8 mouse cellular contexts compared by ENCODE assay signal in the genomic region with DNA sequence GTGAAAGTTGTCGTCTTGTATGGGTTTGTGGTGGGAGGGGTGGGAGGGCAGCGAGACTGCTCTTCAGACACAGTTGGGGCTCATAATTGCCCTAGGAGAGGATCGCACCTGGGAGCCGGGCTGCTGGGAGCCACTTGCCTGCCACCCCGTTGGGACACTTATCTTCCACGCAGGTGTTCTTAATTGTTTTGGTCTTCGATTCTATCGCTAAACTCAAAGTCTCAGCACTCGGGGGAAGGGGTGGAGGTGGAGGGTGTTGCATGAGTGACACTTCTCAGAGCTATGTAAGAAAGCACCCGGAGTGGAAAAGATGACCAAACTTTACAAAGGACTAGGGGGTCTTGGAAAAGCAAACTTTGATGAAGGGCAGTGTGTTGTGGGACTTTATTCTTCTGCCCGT. TPM values are rescaled to one million over a fixed set of nuclear protein-coding genes. Genes with fewer than 3 reads are reported as not detected.
A peak's percentile ranks its signal among the peaks of the same experiment; 100 is the strongest.
DNase-seq lines count a peak whose midpoint lies in the region; ATAC-seq lines count a peak whose summit lies in the region.

No protein-coding gene starts in this region.

- peak; percentile 45 to 49 for DNase-seq in B cell, adult 2 months
- DNase-seq in NIH3T3 (ENCODE audit: low read depth) = peak; percentile 45
- DNase-seq in midbrain, embryonic 10.5 days (ENCODE audit: low spot score) = peak; percentile 21
- DNase-seq in thymus, postnatal 14 days = peak; percentile 80
- DNase-seq in yolk sac, embryonic 10.5 days (ENCODE audit: low spot score) = no peak
- DNase-seq in frontal cortex, postnatal 10 days (ENCODE audit: low spot score in 2 of 2) = no peak

- H3K4me2 ChIP-seq in forebrain, embryonic 16.5 days (ENCODE audit: low read length) = peak overlapping the region; percentile 63
- peak overlapping the region; percentile 89 for H3K4me2 ChIP-seq in kidney, embryonic 15.5 days

- peaks cover 19% of the 10 kb centered on the region for H3K4me1 ChIP-seq in forebrain, embryonic 16.5 days (replicated peaks; ENCODE audit: control insufficient read depth, insufficient read depth, low read length)
- peaks cover 29% of the 10 kb centered on the region for H3K4me1 ChIP-seq in kidney, embryonic 15.5 days
- H3K4me1 ChIP-seq in midbrain, embryonic 10.5 days = peaks cover 36% of the 10 kb centered on the region

- peak overlapping the region; percentile 43 for H3K9ac ChIP-seq in forebrain, embryonic 16.5 days (replicated peaks; ENCODE audit: low read depth, low read length)
- peak overlapping the region; percentile 54 for H3K9ac ChIP-seq in kidney, embryonic 15.5 days

- under 1% methylated on average over 11 of the region's 11 CpGs for WGBS in forebrain, embryonic 16.5 days
- WGBS in kidney, embryonic 15.5 days = under 1% methylated on average over 11 of the region's 11 CpGs
- 0% methylated on average over 11 of the region's 11 CpGs for WGBS in midbrain, embryonic 10.5 days

- no peak overlapping the region for H3K27ac ChIP-seq in forebrain, embryonic 16.5 days (ENCODE audit: low read length)
- peak overlapping the region; percentile 45 for H3K27ac ChIP-seq in kidney, embryonic 15.5 days
- H3K27ac ChIP-seq in midbrain, embryonic 10.5 days (replicated peaks) = peak overlapping the region; percentile 74

- ATAC-seq in forebrain, embryonic 16.5 days = no peak
- ATAC-seq in kidney, embryonic 15.5 days (replicated peaks; ENCODE audit: low FRiP score) = no peak

- H3K4me3 ChIP-seq in forebrain, embryonic 16.5 days (replicated peaks; ENCODE audit: low read length) = peak overlapping the region; percentile 42
- peak overlapping the region; percentile 41 for H3K4me3 ChIP-seq in kidney, embryonic 15.5 days (replicated peaks)
- peak overlapping the region; percentile 56 for H3K4me3 ChIP-seq in midbrain, embryonic 10.5 days

- H3K36me3 ChIP-seq in forebrain, embryonic 16.5 days (ENCODE audit: control insufficient read depth, insufficient read depth) = no peaks in the 10 kb centered on the region
- H3K36me3 ChIP-seq in kidney, embryonic 15.5 days = no peaks in the 10 kb centered on the region
- H3K36me3 ChIP-seq in midbrain, embryonic 10.5 days = no peaks in the 10 kb centered on the region

- no peaks in the 10 kb centered on the region for H3K9me3 ChIP-seq in forebrain, embryonic 16.5 days (ENCODE audit: control insufficient read depth, low read length)
- H3K9me3 ChIP-seq in kidney, embryonic 15.5 days (replicated peaks) = no peaks in the 10 kb centered on the region
- no peaks in the 10 kb centered on the region for H3K9me3 ChIP-seq in midbrain, embryonic 10.5 days (replicated peaks)

- H3K27me3 ChIP-seq in forebrain, embryonic 16.5 days (replicated peaks; ENCODE audit: control insufficient read depth, insufficient read depth, low read length) = no peaks in the 10 kb centered on the region
- H3K27me3 ChIP-seq in kidney, embryonic 15.5 days = no peaks in the 10 kb centered on the region
- H3K27me3 ChIP-seq in midbrain, embryonic 10.5 days (ENCODE audit: low read depth, poor library complexity, severe bottlenecking) = peaks cover 19% of the 10 kb centered on the region

RNA-seq across cellular contexts. Expression of gene Cdkn1b, which starts 3.6 kb away (rescaled TPM):
- polyA plus RNA-seq in forebrain, embryonic 16.5 days (2015; fragmentation: Nextera tagmentation; extraction: Ambion mirVana) = 39.4 and 50.8 TPM in 2 replicates
- 15.9 and 17.6 TPM in 2 replicates for polyA plus RNA-seq in kidney, embryonic 15.5 days (2015; fragmentation: Nextera tagmentation; extraction: Ambion mirVana)
- 15.5 and 20.9 TPM in 2 replicates for polyA plus RNA-seq in midbrain, embryonic 10.5 days (2016; fragmentation: Nextera tagmentation; extraction: Ambion mirVana)

RNA-seq across cellular contexts. Expression of gene Gpr19, which starts 18.3 kb away (rescaled TPM):
- polyA plus RNA-seq in forebrain, embryonic 16.5 days (2015; fragmentation: Nextera tagmentation; extraction: Ambion mirVana) = 44.4 and 48.9 TPM in 2 replicates
- 11.0 and 12.3 TPM in 2 replicates for polyA plus RNA-seq in kidney, embryonic 15.5 days (2015; fragmentation: Nextera tagmentation; extraction: Ambion mirVana)
- polyA plus RNA-seq in midbrain, embryonic 10.5 days (2016; fragmentation: Nextera tagmentation; extraction: Ambion mirVana) = 32.3 and 37.7 TPM in 2 replicates

Comparison
In these comparisons a context has a peak if more than half of its experiments do, and no peak if none do; other contexts are left out.
1. DNase-seq: peak in B cell, adult 2 months (2 of 2), NIH3T3 (single experiment), midbrain, embryonic 10.5 days (single experiment) and thymus, postnatal 14 days (single experiment); none in yolk sac, embryonic 10.5 days (single experiment) and frontal cortex, postnatal 10 days (0 of 2).
2. Peak in every context shown above with its lines, with median percentiles within 50 percentile points of each other: H3K4me3 ChIP-seq.